Mouse (Mus musculus): Measurements from ENCODE around the gene Dut.

Dut gene

GRCm38 (mm10) chr2:125304746-125305145 lies 57.8 kb downstream of the Dut start:
- no peak for DNase-seq (ENCODE audit: low read depth)

GRCm38 (mm10) chr2:125305671-125306070 lies 58.7 kb downstream of the Dut start:
- DNase-seq (ENCODE audit: low read depth), result no peak
